Mouse (Mus musculus) embryonic facial prominence, embryonic 11.5 days (tissue): ENCODE data around the gene Kif26a. TPM values are rescaled to one million over a fixed set of nuclear protein-coding genes. Genes with fewer than 3 reads are reported as not detected.

Source experiments
- ATAC-seq: fragments of 200-750 bp; cut with Nextera tagmentation; replicated peaks from 2 replicates; pipeline ENCODE4 v1.8.0; 2017; ENCODE audit warnings: low read depth; ENCODE audit not compliant: insufficient number of reproducible peaks, low FRiP score, low TSS enrichment
- DNase-seq: peaks from one replicate; pipeline ENCODE4 v3.0.0-alpha.2; 2015; ENCODE audit warnings: low spot score
- H3K27ac ChIP-seq: fragments of 300-500 bp; sonication (generic); replicated peaks from 2 replicates; pipeline ENCODE4 v1.5.1; 2014; ENCODE audit warnings: mild to moderate bottlenecking, low read depth, low read length, control low read depth
- H3K27me3 ChIP-seq: fragments of 300-500 bp; sonication (generic); 2 replicates; pipeline ENCODE4 v1.6.1; 2014; ENCODE audit warnings: mild to moderate bottlenecking, low read length, moderate library complexity, mixed read lengths; ENCODE audit not compliant: control insufficient read depth, insufficient read depth
- H3K36me3 ChIP-seq: fragments of 300-500 bp; sonication (generic); replicated peaks from 2 replicates; pipeline ENCODE4 v1.6.1; 2014; ENCODE audit warnings: low read depth, mild to moderate bottlenecking, low read length, moderate library complexity, mixed read lengths; ENCODE audit not compliant: control insufficient read depth, insufficient read depth
- H3K4me1 ChIP-seq: fragments of 300-500 bp; sonication (generic); 2 replicates; pipeline ENCODE4 v1.6.1; 2014; ENCODE audit warnings: low read length, mixed read lengths; ENCODE audit not compliant: control insufficient read depth, insufficient read depth
- H3K4me2 ChIP-seq: fragments of 300-500 bp; sonication (generic); 2 replicates; pipeline ENCODE4 v1.6.1; 2014; ENCODE audit warnings: low read depth, mild to moderate bottlenecking, control low read depth, low read length, moderate library complexity
- H3K4me3 ChIP-seq: fragments of 300-500 bp; sonication (generic); 2 replicates; pipeline ENCODE4 v1.5.1; 2014; ENCODE audit warnings: low read depth, low read length, control low read depth
- H3K9ac ChIP-seq: fragments of 300-500 bp; sonication (generic); replicated peaks from 2 replicates; pipeline ENCODE4 v1.6.1; 2014; ENCODE audit warnings: mild to moderate bottlenecking, control low read depth, low read length
- H3K9me3 ChIP-seq: fragments of 300-500 bp; sonication (generic); replicated peaks from 2 replicates; pipeline ENCODE4 v1.6.1; 2016; ENCODE audit warnings: mild to moderate bottlenecking, low read length, inconsistent platforms, mixed read lengths; ENCODE audit not compliant: control insufficient read depth
- WGBS: fragments of 180-500 bp; shearing (Covaris S2); extraction: QIAGEN DNeasy Blood & Tissue Kit; methylation state at CpG from one replicate; pipeline ENCODE4 v1.1.7; 2014; 5-methylcytosine and 5-hydroxymethylcytosine counted together
- polyA plus RNA-seq: library from polyadenylated mRNA; unstranded; fragments of >200 nt; fragmentation: Nextera tagmentation; extraction: Ambion mirVana; gene quantifications from 2 replicates; pipeline ENCODE4 v1.2.1, GENCODE M21; 2014

Kif26a gene
- polyA plus RNA-seq, 1 experiment from 2014 or later = 1.8 TPM

DNA sequence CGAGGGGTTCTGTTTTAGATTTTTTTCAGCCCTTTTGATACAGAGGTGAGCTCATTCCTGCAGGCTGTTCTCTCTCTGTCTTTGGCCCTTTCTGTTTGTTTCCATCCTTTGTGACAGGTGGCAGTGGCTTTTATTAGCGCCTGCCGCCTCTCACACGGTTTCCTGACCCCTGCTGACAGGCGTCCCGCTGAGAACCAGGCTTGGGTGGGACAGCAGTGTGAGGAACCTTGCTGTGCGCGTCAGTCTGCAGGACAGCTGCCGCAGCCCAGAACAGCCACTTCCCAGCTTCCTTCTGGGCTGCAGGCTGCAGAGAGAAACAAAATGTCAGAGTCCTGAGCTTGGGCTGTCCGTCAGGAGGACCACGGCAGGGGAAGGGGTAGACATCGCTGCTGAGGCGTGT lies 49.0 kb downstream of the Kif26a start:
- Histone ChIP-seq H3K9me3 (no peaks in the 10 kb centered on the region), H3K4me2 (no peak overlapping the region; the same call in 1 of the 2 replicates), H3K27ac (no peak overlapping the region), H3K36me3 (no peaks in the 10 kb centered on the region), H3K9ac (no peak overlapping the region), H3K27me3 (no peaks in the 10 kb centered on the region), H3K4me1 (no peaks in the 10 kb centered on the region; the same call in 1 of the 2 replicates), H3K4me3 (no peak overlapping the region)
- no peak for DNase-seq
- 7% methylated on average over 13 of the region's 13 CpGs for WGBS
- no peak for ATAC-seq

DNA sequence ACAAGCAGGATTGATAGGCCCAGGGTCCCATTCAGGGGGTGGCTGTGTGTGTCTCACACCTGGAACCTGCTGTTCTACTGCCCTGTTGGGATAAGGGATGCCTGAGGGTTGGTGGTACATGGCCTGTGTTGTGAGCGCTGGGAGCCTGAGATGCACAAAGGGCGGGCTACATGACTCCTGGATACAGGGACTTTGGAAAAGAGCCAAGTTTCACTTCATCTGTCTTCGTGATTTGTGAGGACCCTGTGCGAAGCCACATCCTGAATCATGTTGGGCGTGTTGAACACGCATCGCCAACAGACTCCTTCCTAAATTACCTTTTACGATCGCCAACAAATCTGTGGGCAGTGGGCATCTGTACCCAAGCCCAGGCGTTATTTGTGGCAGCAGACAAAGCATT lies 50.6 kb downstream of the Kif26a start:
- Histone ChIP-seq H3K4me1 (no peaks in the 10 kb centered on the region; the same call in 1 of the 2 replicates), H3K4me2 (no peak overlapping the region), H3K27me3 (no peaks in the 10 kb centered on the region), H3K4me3 (no peak overlapping the region), H3K9me3 (no peaks in the 10 kb centered on the region), H3K27ac (no peak overlapping the region), H3K9ac (no peak overlapping the region), H3K36me3 (no peaks in the 10 kb centered on the region)
- DNase-seq = no peak
- ATAC-seq = no peak
- 95% methylated on average over 10 of the region's 10 CpGs for WGBS

DNA sequence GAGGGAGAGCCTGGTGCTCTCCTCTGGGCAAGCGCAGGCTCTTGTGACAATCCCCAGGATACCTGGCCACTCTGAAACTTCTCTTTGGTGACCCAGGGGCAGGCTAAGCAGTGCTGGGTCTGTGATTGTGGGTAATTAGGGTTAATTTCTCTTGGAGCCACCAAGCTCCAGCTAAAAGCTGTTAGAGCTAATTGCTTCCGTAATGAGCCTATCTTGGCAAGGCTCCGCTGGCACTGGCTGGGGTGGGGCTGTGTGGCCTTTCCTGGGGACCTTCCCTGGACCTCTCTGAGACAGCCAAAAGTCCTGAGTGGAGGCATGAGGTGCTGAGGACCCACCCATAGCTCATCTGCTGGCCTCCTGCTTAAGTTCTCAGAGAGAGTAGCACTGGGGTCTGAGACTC lies 53.4 kb downstream of the Kif26a start:
- Histone ChIP-seq H3K4me3 (no peak overlapping the region), H3K4me2 (no peak overlapping the region), H3K36me3 (no peaks in the 10 kb centered on the region), H3K27me3 (no peaks in the 10 kb centered on the region), H3K9ac (no peak overlapping the region), H3K4me1 (no peaks in the 10 kb centered on the region; the same call in 1 of the 2 replicates), H3K27ac (no peak overlapping the region), H3K9me3 (no peaks in the 10 kb centered on the region)
- no peak for DNase-seq
- no peak for ATAC-seq
- WGBS = 58% methylated on average over 3 of the region's 3 CpGs

GRCm38 (mm10) chr12:112200045-112200444 lies 54.0 kb downstream of the Kif26a start:
- 66% methylated on average over 2 of the region's 2 CpGs for WGBS
- H3K9me3 ChIP-seq = no peaks in the 10 kb centered on the region
- peak; percentile 27; the same call in 1 of the 2 replicates for ATAC-seq
- no peak overlapping the region for H3K4me2 ChIP-seq
- no peaks in the 10 kb centered on the region for H3K27me3 ChIP-seq
- H3K27ac ChIP-seq = no peak overlapping the region
- no peaks in the 10 kb centered on the region for H3K36me3 ChIP-seq
- no peak for DNase-seq
- H3K9ac ChIP-seq = no peak overlapping the region
- no peak overlapping the region for H3K4me3 ChIP-seq
- H3K4me1 ChIP-seq = no peaks in the 10 kb centered on the region; the same call in 1 of the 2 replicates

- DNase-seq = no peak
- Histone ChIP-seq H3K4me2 (no peak overlapping the region), H3K9me3 (no peaks in the 10 kb centered on the region), H3K4me1 (no peaks in the 10 kb centered on the region), H3K27me3 (no peaks in the 10 kb centered on the region), H3K4me3 (no peak overlapping the region), H3K36me3 (no peaks in the 10 kb centered on the region), H3K27ac (no peak overlapping the region), H3K9ac (no peak overlapping the region)
- ATAC-seq = no peak
- 63% methylated on average over 2 of the region's 2 CpGs for WGBS
These were observed 61.2 kb downstream of the Kif26a start for GRCm38 (mm10) chr12:112207163-112207562.

- Histone ChIP-seq H3K9me3 (no peaks in the 10 kb centered on the region), H3K4me3 (no peak overlapping the region), H3K4me2 (no peak overlapping the region), H3K27me3 (no peaks in the 10 kb centered on the region), H3K9ac (no peak overlapping the region), H3K36me3 (no peaks in the 10 kb centered on the region), H3K4me1 (no peaks in the 10 kb centered on the region), H3K27ac (no peak overlapping the region)
- ATAC-seq (no peak), DNase-seq (no peak)
- WGBS = 73% methylated on average over 4 of the region's 4 CpGs
These were observed 61.7 kb downstream of the Kif26a start for GRCm38 (mm10) chr12:112207734-112208133.

DNA sequence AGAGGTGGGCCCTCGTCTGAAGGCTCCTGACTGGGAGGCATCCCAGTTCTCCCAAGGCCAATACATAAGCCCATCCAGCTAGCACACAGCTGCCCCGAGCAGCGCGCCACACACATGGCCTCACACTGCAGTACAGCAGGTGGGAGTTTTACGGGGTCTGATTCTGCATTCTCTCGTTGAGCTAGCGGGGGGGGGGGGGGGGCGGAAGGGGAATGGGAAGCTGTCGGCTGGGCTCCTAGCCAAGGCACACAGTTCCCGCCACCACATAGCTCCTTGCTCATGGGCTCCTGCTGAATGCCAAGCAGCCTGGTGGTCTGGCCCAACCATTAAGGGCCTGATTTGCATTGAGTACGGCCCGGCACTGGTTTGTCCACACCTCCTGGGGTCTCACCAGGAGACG lies 64.6 kb downstream of the Kif26a start:
- H3K9me3 ChIP-seq = no peaks in the 10 kb centered on the region
- no peak overlapping the region for H3K4me3 ChIP-seq
- no peak for ATAC-seq
- no peaks in the 10 kb centered on the region for H3K27me3 ChIP-seq
- no peak overlapping the region for H3K27ac ChIP-seq
- no peaks in the 10 kb centered on the region for H3K36me3 ChIP-seq
- H3K9ac ChIP-seq = no peak overlapping the region
- DNase-seq = no peak
- no peak overlapping the region for H3K4me2 ChIP-seq
- no peaks in the 10 kb centered on the region for H3K4me1 ChIP-seq
- 77% methylated on average over 13 of the region's 13 CpGs for WGBS

GRCm38 (mm10) chr12:112214441-112214857 lies 68.4 kb downstream of the Kif26a start:
- H3K36me3 ChIP-seq = no peaks in the 10 kb centered on the region
- H3K27me3 ChIP-seq = no peaks in the 10 kb centered on the region
- no peaks in the 10 kb centered on the region for H3K4me1 ChIP-seq
- H3K4me2 ChIP-seq = no peak overlapping the region
- H3K4me3 ChIP-seq = no peak overlapping the region
- DNase-seq (no peak), ATAC-seq (peak; percentile 35; the same call in 1 of the 2 replicates)
- H3K9me3 ChIP-seq = no peaks in the 10 kb centered on the region
- no peak overlapping the region for H3K27ac ChIP-seq
- WGBS = 29% methylated on average over 11 of the region's 13 CpGs
- H3K9ac ChIP-seq = no peak overlapping the region
